Mouse (Mus musculus) heart, embryonic 16.5 days (tissue): ENCODE data around the gene Gtpbp1. TPM values are rescaled to one million over a fixed set of nuclear protein-coding genes. Genes with fewer than 3 reads are reported as not detected.

Experiments used
- ATAC-seq: fragments of 200-750 bp; cut with Nextera tagmentation; replicated peaks from 2 replicates; pipeline ENCODE4 v1.8.0; 2017; ENCODE audit warnings: moderate number of reproducible peaks; ENCODE audit not compliant: insufficient read depth, low FRiP score; ENCODE audit errors: extremely low read depth
- H3K27ac ChIP-seq: fragments of 300-500 bp; sonication (generic); 2 replicates; pipeline ENCODE4 v1.5.1; 2014; ENCODE audit warnings: mild to moderate bottlenecking, low read length, control low read depth, moderate library complexity
- H3K27me3 ChIP-seq: fragments of 300-500 bp; sonication (generic); 2 replicates; pipeline ENCODE4 v1.6.1; 2014; ENCODE audit warnings: low read length, mixed read lengths; ENCODE audit not compliant: control insufficient read depth, insufficient read depth
- H3K36me3 ChIP-seq: fragments of 300-500 bp; sonication (generic); 2 replicates; pipeline ENCODE4 v1.6.1; 2014; ENCODE audit not compliant: control insufficient read depth, insufficient read depth
- H3K4me1 ChIP-seq: fragments of 300-500 bp; sonication (generic); 2 replicates; pipeline ENCODE4 v1.6.1; 2014; ENCODE audit warnings: low read length, mixed read lengths; ENCODE audit not compliant: control insufficient read depth, insufficient read depth
- H3K4me2 ChIP-seq: fragments of 300-500 bp; sonication (generic); 2 replicates; pipeline ENCODE4 v1.6.1; 2014; ENCODE audit warnings: low read depth, mild to moderate bottlenecking, control low read depth, low read length
- H3K4me3 ChIP-seq: fragments of 300-500 bp; sonication (generic); 2 replicates; pipeline ENCODE4 v1.5.1; 2014; ENCODE audit warnings: mild to moderate bottlenecking, control low read depth, low read length
- H3K9ac ChIP-seq: fragments of 300-500 bp; sonication (generic); 2 replicates; pipeline ENCODE4 v1.6.1; 2014; ENCODE audit warnings: low read length, control low read depth
- H3K9me3 ChIP-seq: fragments of 300-500 bp; sonication (generic); replicated peaks from 2 replicates; pipeline ENCODE4 v1.6.1; 2016; ENCODE audit warnings: low read length; ENCODE audit not compliant: control insufficient read depth
- WGBS: fragments of 180-500 bp; shearing (Covaris S2); extraction: QIAGEN DNeasy Blood & Tissue Kit; methylation state at CpG from one replicate; pipeline ENCODE4 v1.1.7; 2014; 5-methylcytosine and 5-hydroxymethylcytosine counted together
- polyA plus RNA-seq: library from polyadenylated mRNA; unstranded; fragments of >200 nt; fragmentation: Nextera tagmentation; extraction: Ambion mirVana; gene quantifications from 2 replicates; pipeline ENCODE4 v1.2.1, GENCODE M21; 2015

The Gtpbp1 gene
- polyA plus RNA-seq, 1 experiment from 2014 or later: 30.3 TPM

DNA sequence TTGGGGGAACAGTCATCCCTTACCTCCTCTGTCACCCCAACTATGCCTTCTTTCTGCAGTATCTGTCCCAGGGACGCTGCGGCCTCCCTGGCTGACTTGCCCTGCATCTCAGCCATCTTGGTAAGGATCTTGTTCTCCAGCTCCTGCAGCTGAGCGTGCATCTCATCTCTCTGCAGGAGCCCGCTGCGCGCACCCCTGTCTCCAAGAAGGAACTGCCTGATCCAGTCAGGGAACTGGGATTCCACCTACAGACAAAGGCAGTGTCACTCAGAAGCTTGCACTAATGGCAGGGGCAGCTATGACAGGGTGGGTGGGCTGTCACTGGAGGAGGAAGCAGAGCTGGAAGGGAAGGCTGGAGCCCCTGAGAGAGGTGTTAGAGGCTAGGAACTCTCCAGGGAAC lies 37.2 kb downstream of the Gtpbp1 start:
- H3K27ac ChIP-seq: no peak overlapping the region
- WGBS: 94% methylated on average over 6 of the region's 6 CpGs
- H3K27me3 ChIP-seq: no peaks in the 10 kb centered on the region
- H3K4me2 ChIP-seq: no peak overlapping the region
- H3K4me3 ChIP-seq: no peak overlapping the region
- H3K9me3 ChIP-seq: no peaks in the 10 kb centered on the region
- H3K36me3 ChIP-seq: peaks cover 70% of the 10 kb centered on the region
- no peak overlapping the region for H3K9ac ChIP-seq
- ATAC-seq: no peak
- H3K4me1 ChIP-seq: no peaks in the 10 kb centered on the region

DNA sequence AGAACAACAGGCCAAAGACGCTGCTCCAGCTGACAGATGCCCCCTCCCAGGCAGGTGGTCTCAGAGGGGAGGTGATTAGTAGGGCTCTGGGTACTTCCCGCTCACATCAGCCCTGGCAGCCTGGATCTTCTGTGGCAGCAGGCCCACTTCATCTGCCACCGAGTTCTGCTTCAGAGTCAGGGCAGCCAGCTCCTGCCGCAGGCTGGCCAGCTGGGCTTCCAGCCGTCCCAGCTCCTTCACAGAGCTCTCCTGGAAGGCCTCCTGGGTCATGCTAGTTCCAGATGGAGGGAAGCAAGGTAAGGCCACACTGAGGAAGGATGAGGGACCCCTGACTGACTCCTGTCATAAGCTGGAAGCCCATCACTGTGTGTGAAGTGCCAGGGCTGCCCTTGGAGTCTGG lies 37.7 kb downstream of the Gtpbp1 start:
- H3K27me3 ChIP-seq: no peaks in the 10 kb centered on the region
- ATAC-seq: no peak
- no peak overlapping the region for H3K4me2 ChIP-seq
- H3K9me3 ChIP-seq: no peaks in the 10 kb centered on the region
- H3K9ac ChIP-seq: no peak overlapping the region
- H3K27ac ChIP-seq: no peak overlapping the region
- H3K4me1 ChIP-seq: no peaks in the 10 kb centered on the region
- H3K36me3 ChIP-seq: peaks cover 75% of the 10 kb centered on the region
- WGBS: 78% methylated on average over 5 of the region's 5 CpGs
- no peak overlapping the region for H3K4me3 ChIP-seq

GRCm38 (mm10) chr15:79728731-79729388 lies 38.2 kb downstream of the Gtpbp1 start:
- H3K9ac ChIP-seq: no peak overlapping the region
- H3K27ac ChIP-seq: no peak overlapping the region
- no peak for ATAC-seq
- peaks cover 80% of the 10 kb centered on the region for H3K36me3 ChIP-seq
- whole genome bisulfite sequencing: 72% methylated on average over 10 of the region's 10 CpGs
- H3K4me2 ChIP-seq: no peak overlapping the region
- no peaks in the 10 kb centered on the region for H3K27me3 ChIP-seq
- H3K4me3 ChIP-seq: no peak overlapping the region
- no peaks in the 10 kb centered on the region for H3K9me3 ChIP-seq
- peaks cover 2% of the 10 kb centered on the region; the same call in 1 of the 2 replicates for H3K4me1 ChIP-seq

- peaks cover 21% of the 10 kb centered on the region for H3K4me1 ChIP-seq
- no peak overlapping the region for H3K4me2 ChIP-seq
- WGBS: 88% methylated on average over 7 of the region's 7 CpGs
- no peaks in the 10 kb centered on the region for H3K27me3 ChIP-seq
- no peak overlapping the region for H3K9ac ChIP-seq
- no peak for ATAC-seq
- H3K9me3 ChIP-seq: no peaks in the 10 kb centered on the region
- peaks cover 74% of the 10 kb centered on the region for H3K36me3 ChIP-seq
- H3K27ac ChIP-seq: no peak overlapping the region
- H3K4me3 ChIP-seq: no peak overlapping the region
Observed at GRCm38 (mm10) chr15:79731554-79731953, 40.9 kb downstream of the Gtpbp1 start.

DNA sequence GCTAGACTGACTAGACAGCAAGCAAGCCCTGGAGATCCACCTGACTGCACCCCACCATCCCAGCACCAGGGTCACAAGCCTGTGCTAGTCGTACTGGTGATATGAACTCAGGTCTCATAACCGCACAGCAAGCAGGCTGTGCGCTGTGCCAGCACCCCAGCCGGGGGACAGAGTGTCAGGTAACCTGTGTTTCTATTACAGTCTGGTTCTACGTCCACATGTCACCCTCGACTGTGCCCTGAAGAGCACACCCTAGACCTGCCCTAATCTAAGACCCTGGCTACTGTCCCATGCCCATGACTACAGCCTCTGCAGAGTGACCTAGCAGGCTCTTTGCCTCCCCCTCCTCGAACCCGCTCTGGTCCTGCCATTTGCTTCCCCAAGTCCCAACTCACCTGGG lies 42.5 kb downstream of the Gtpbp1 start:
- Histone ChIP-seq H3K27ac (no peak overlapping the region), H3K36me3 (peaks cover 71% of the 10 kb centered on the region), H3K27me3 (no peaks in the 10 kb centered on the region), H3K9ac (no peak overlapping the region), H3K4me2 (no peak overlapping the region), H3K9me3 (no peaks in the 10 kb centered on the region), H3K4me1 (peaks cover 21% of the 10 kb centered on the region), H3K4me3 (no peak overlapping the region)
- ATAC-seq: no peak
- 93% methylated on average over 8 of the region's 8 CpGs for WGBS

DNA sequence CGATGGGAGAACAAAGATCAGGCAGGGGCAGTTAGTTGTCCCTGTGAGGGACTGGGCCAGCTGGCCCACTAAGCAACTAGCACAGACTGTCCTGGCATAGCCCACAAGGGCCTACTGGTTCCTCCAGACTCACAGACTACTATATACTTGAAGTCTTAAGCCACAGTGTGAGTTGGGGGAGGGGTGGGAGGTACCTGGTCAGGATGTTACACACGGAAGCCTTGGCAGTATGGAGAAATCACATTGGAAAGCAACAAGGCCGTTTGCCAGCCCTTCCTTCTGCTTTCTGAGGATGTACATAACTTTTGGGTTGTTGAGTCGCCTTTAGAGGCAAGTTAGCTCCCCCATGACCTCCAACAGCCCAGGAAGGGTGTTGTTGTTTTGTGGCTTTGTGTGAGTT lies 43.0 kb downstream of the Gtpbp1 start:
- H3K9ac ChIP-seq: no peak overlapping the region
- no peak overlapping the region for H3K4me2 ChIP-seq
- H3K4me1 ChIP-seq: peaks cover 21% of the 10 kb centered on the region
- WGBS: 74% methylated on average over 4 of the region's 4 CpGs
- H3K36me3 ChIP-seq: peaks cover 71% of the 10 kb centered on the region
- no peaks in the 10 kb centered on the region for H3K27me3 ChIP-seq
- no peaks in the 10 kb centered on the region for H3K9me3 ChIP-seq
- no peak for ATAC-seq
- H3K27ac ChIP-seq: peak overlapping the region; percentile 99
- no peak overlapping the region for H3K4me3 ChIP-seq

GRCm38 (mm10) chr15:79734311-79734710 lies 43.7 kb downstream of the Gtpbp1 start:
- no peak for ATAC-seq
- no peak overlapping the region for H3K4me3 ChIP-seq
- peaks cover 68% of the 10 kb centered on the region for H3K36me3 ChIP-seq
- H3K4me2 ChIP-seq: no peak overlapping the region
- no peaks in the 10 kb centered on the region for H3K27me3 ChIP-seq
- H3K27ac ChIP-seq: peak overlapping the region; percentile 99
- peaks cover 27% of the 10 kb centered on the region for H3K4me1 ChIP-seq
- 75% methylated on average over 8 of the region's 8 CpGs for WGBS
- H3K9ac ChIP-seq: peak overlapping the region; percentile 66
- H3K9me3 ChIP-seq: no peaks in the 10 kb centered on the region

- WGBS: 47% methylated on average over 3 of the region's 3 CpGs
- H3K27ac ChIP-seq: peak overlapping the region; percentile 90
Observed at GRCm38 (mm10) chr15:79740739-79741138, 50.1 kb downstream of the Gtpbp1 start.

DNA sequence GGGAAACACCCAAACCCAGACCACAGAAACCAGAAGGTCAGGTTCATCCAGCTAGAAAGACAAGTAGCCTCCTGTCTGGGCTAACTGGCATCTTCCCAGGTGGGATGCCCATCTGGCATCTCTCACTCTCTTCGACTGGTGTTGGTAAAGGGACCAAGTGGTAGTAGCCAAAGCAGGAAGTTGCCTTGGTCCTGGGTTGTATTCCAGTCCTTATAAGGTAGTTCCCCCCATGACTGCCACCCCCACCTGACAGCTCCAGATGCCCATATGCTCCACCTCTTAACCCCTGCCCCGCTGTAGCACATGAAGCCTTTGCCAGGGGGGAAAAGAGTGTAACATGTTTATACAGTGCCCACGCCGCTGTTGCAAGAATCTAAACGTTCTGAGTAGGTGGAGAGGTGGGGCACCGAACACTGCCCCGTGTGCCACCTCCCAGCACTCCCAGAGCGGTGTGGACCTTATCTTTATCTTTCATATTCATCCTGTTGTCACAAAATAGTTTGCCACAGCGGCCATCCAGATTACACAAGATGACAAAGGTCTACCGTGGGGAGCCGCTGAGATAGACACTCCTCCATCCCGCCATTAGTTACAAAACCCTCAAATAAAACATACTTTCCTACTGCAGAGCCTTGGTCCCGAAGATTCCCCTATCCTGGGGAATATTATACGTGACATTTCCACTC lies 50.7 kb downstream of the Gtpbp1 start:
- Histone ChIP-seq H3K27me3 (no peaks in the 10 kb centered on the region), H3K4me1 (peaks cover 34% of the 10 kb centered on the region), H3K4me3 (peak overlapping the region; percentile 69), H3K4me2 (peak overlapping the region; percentile 83), H3K27ac (peak overlapping the region; percentile 90), H3K36me3 (peaks cover 23% of the 10 kb centered on the region), H3K9me3 (no peaks in the 10 kb centered on the region), H3K9ac (peak overlapping the region; percentile 82)
- 0 out of 2 replicates have a peak, but pooled peaks have one; percentile 23 for ATAC-seq
- 7% methylated on average over 14 of the region's 14 CpGs for WGBS

More at GRCm38 (mm10) chr15:79740739-79741138, 50.1 kb downstream of the Gtpbp1 start:
- Histone ChIP-seq H3K4me2 (peak overlapping the region; percentile 83), H3K9ac (peak overlapping the region; percentile 82), H3K9me3 (no peaks in the 10 kb centered on the region), H3K4me1 (peaks cover 37% of the 10 kb centered on the region), H3K27me3 (no peaks in the 10 kb centered on the region), H3K36me3 (peaks cover 25% of the 10 kb centered on the region), H3K4me3 (peak overlapping the region; percentile 69)
- ATAC-seq: no peak
